Mouse (Mus musculus) kidney, embryonic 15.5 days (tissue): ENCODE results near the gene C8g. TPM values are rescaled to one million over a fixed set of nuclear protein-coding genes. Genes with fewer than 3 reads are reported as not detected.

Experiments used
- ATAC-seq: fragments of 200-750 bp; cut with Nextera tagmentation; replicated peaks from 2 replicates; pipeline ENCODE4 v1.8.0; 2017; ENCODE audit warnings: moderate TSS enrichment; ENCODE audit not compliant: low FRiP score
- H3K27ac ChIP-seq: fragments of 300-500 bp; sonication (generic); 2 replicates; pipeline ENCODE4 v1.5.1; 2015; ENCODE audit warnings: mild to moderate bottlenecking, inconsistent platforms
- H3K27me3 ChIP-seq: fragments of 300-500 bp; sonication (generic); 2 replicates; pipeline ENCODE4 v1.6.1; 2015; ENCODE audit warnings: inconsistent platforms
- H3K36me3 ChIP-seq: fragments of 300-500 bp; sonication (generic); 2 replicates; pipeline ENCODE4 v1.6.1; 2015; ENCODE audit warnings: inconsistent platforms
- H3K4me1 ChIP-seq: fragments of 300-500 bp; sonication (generic); 2 replicates; pipeline ENCODE4 v1.6.1; 2015; ENCODE audit warnings: inconsistent platforms
- H3K4me2 ChIP-seq: fragments of 300-500 bp; sonication (generic); 2 replicates; pipeline ENCODE4 v1.6.1; 2015; ENCODE audit warnings: moderate library complexity, mild to moderate bottlenecking, inconsistent platforms
- H3K4me3 ChIP-seq: fragments of 300-500 bp; sonication (generic); replicated peaks from 2 replicates; pipeline ENCODE4 v1.5.1; 2015; ENCODE audit warnings: mild to moderate bottlenecking, inconsistent platforms
- H3K9ac ChIP-seq: fragments of 300-500 bp; sonication (generic); 2 replicates; pipeline ENCODE4 v1.6.1; 2015; ENCODE audit warnings: mild to moderate bottlenecking, inconsistent platforms
- H3K9me3 ChIP-seq: fragments of 300-500 bp; sonication (generic); replicated peaks from 2 replicates; pipeline ENCODE4 v1.6.1; 2016; ENCODE audit warnings: inconsistent platforms
- WGBS: fragments of 180-500 bp; shearing (Covaris S2); methylation state at CpG from one replicate; pipeline ENCODE4 v1.1.7; 2015; ENCODE audit warnings: mixed read lengths; 5-methylcytosine and 5-hydroxymethylcytosine counted together
- polyA plus RNA-seq: library from polyadenylated mRNA; unstranded; fragments of >200 nt; fragmentation: Nextera tagmentation; extraction: Ambion mirVana; gene quantifications from 2 replicates; pipeline ENCODE4 v1.2.1, GENCODE M21; 2015

Gene C8g
- polyA plus RNA-seq, 1 experiment from 2014 or later, result 7.8 TPM

- no peak overlapping the region for H3K27ac ChIP-seq
- H3K36me3 ChIP-seq, result peaks cover 8% of the 10 kb centered on the region; the same call in 1 of the 2 replicates
- H3K9me3 ChIP-seq, result no peaks in the 10 kb centered on the region
- H3K9ac ChIP-seq, result no peak overlapping the region
- H3K4me2 ChIP-seq, result no peak overlapping the region
- ATAC-seq, result no peak; the same call in 1 of the 2 replicates
- no peaks in the 10 kb centered on the region for H3K27me3 ChIP-seq
- H3K4me3 ChIP-seq, result no peak overlapping the region
- WGBS, result 69% methylated on average over 5 of the region's 5 CpGs
- peaks cover 28% of the 10 kb centered on the region for H3K4me1 ChIP-seq
Measured at GRCm38 (mm10) chr2:25458911-25459310, 42.6 kb downstream of the C8g start.

- WGBS, result 88% methylated on average over 9 of the region's 9 CpGs
- H3K4me2 ChIP-seq, result no peak overlapping the region
- no peaks in the 10 kb centered on the region for H3K9me3 ChIP-seq
- no peak overlapping the region for H3K27ac ChIP-seq
- no peak overlapping the region for H3K9ac ChIP-seq
- H3K4me1 ChIP-seq, result peaks cover 28% of the 10 kb centered on the region
- H3K27me3 ChIP-seq, result no peaks in the 10 kb centered on the region
- peaks cover 8% of the 10 kb centered on the region; the same call in 1 of the 2 replicates for H3K36me3 ChIP-seq
- no peak for ATAC-seq
- no peak overlapping the region for H3K4me3 ChIP-seq
Measured at GRCm38 (mm10) chr2:25457022-25457896, 44.3 kb downstream of the C8g start.

GRCm38 (mm10) chr2:25456205-25456953 lies 45.1 kb downstream of the C8g start, which contains the start of gene Clic3:
Gene Clic3 (plus strand): TSS chr2:25456838.
- Histone ChIP-seq H3K4me3 (no peak within 1 kb of the TSS), H3K9ac (no peak within 1 kb of the TSS), H3K4me1 (peaks cover 26% of the 10 kb centered on the region), H3K4me2 (no peak within 1 kb of the TSS), H3K27ac (no peak within 1 kb of the TSS), H3K27me3 (no peaks in the 10 kb centered on the region), H3K36me3 (peaks cover 8% of the 10 kb centered on the region; the same call in 1 of the 2 replicates), H3K9me3 (no peaks in the 10 kb centered on the region)
- WGBS, result 59% methylated on average over 14 of the region's 14 CpGs
- ATAC-seq, result no peak

GRCm38 (mm10) chr2:25452951-25453350 lies 48.6 kb downstream of the C8g start:
- Histone ChIP-seq H3K36me3 (peaks cover 2% of the 10 kb centered on the region; the same call in 1 of the 2 replicates), H3K27ac (no peak overlapping the region), H3K9me3 (no peaks in the 10 kb centered on the region), H3K4me1 (peaks cover 5% of the 10 kb centered on the region; the same call in 1 of the 2 replicates), H3K4me3 (no peak overlapping the region), H3K4me2 (no peak overlapping the region), H3K27me3 (no peaks in the 10 kb centered on the region), H3K9ac (no peak overlapping the region)
- WGBS, result 53% methylated on average over 1 of the region's 1 CpGs
- no peak for ATAC-seq

GRCm38 (mm10) chr2:25450853-25451647 lies 50.5 kb downstream of the C8g start:
- Histone ChIP-seq H3K9ac (no peak overlapping the region), H3K4me3 (no peak overlapping the region), H3K36me3 (peaks cover 21% of the 10 kb centered on the region), H3K9me3 (no peaks in the 10 kb centered on the region), H3K4me2 (no peak overlapping the region), H3K4me1 (peaks cover 5% of the 10 kb centered on the region; the same call in 1 of the 2 replicates), H3K27me3 (no peaks in the 10 kb centered on the region), H3K27ac (no peak overlapping the region)
- no peak for ATAC-seq
- WGBS, result 76% methylated on average over 8 of the region's 8 CpGs

Other genes starting within 250 kb of the C8g start
- gene Tmem203, start 246.3 kb downstream of the C8g start, polyA plus RNA-seq, result 23.4 and 23.6 TPM in 2 replicates
- gene Tprn, start 239.1 kb downstream of the C8g start, polyA plus RNA-seq, result 9.2 and 11.3 TPM in 2 replicates
- gene Ssna1, start 229.3 kb downstream of the C8g start, polyA plus RNA-seq, result 204 and 207 TPM in 2 replicates
- gene Anapc2, start 229.2 kb downstream of the C8g start, polyA plus RNA-seq, result 123 and 129 TPM in 2 replicates
- gene Tmem210, start 213.6 kb downstream of the C8g start, polyA plus RNA-seq, result not detected in 2 replicates
- 0.46 TPM in 1 of 2 replicates, not detected in the other for gene Lrrc26, start 211.8 kb downstream of the C8g start, polyA plus RNA-seq
- 0.53 and 0.71 TPM in 2 replicates for gene Grin1, start 182.5 kb downstream of the C8g start, polyA plus RNA-seq
- 50.5 and 53.2 TPM in 2 replicates for gene Man1b1, start 169.4 kb downstream of the C8g start, polyA plus RNA-seq
- 23.4 TPM in 2 replicates for gene Dpp7, start 145.4 kb downstream of the C8g start, polyA plus RNA-seq
- 24.9 and 27.3 TPM in 2 replicates for gene Uap1l1, start 136.0 kb downstream of the C8g start, polyA plus RNA-seq
- gene Sapcd2, start 129.4 kb downstream of the C8g start, polyA plus RNA-seq, result 40.4 and 42.7 TPM in 2 replicates
- gene Entpd2, start 105.8 kb downstream of the C8g start, polyA plus RNA-seq, result 4.5 and 4.6 TPM in 2 replicates
- 41.3 and 52.5 TPM in 2 replicates for gene Npdc1, start 102.4 kb downstream of the C8g start, polyA plus RNA-seq
- 0.08 and 0.18 TPM in 2 replicates for gene Fut7, start 78.5 kb downstream of the C8g start, polyA plus RNA-seq
- gene Abca2, start 73.0 kb downstream of the C8g start, polyA plus RNA-seq, result 11.0 and 11.1 TPM in 2 replicates
- gene Clic3, start 44.9 kb downstream of the C8g start, polyA plus RNA-seq, result 3.6 and 3.9 TPM in 2 replicates
- gene Paxx, start 40.6 kb downstream of the C8g start, polyA plus RNA-seq, result 30.4 and 31.8 TPM in 2 replicates
- 1.6 and 2.2 TPM in 2 replicates for gene Ptgds, start 31.7 kb downstream of the C8g start, polyA plus RNA-seq
- gene Lcn12, start 7.8 kb downstream of the C8g start, polyA plus RNA-seq, result not detected in 2 replicates
- gene Fbxw5, start 969 bp downstream of the C8g start, polyA plus RNA-seq, result 85.1 and 96.1 TPM in 2 replicates
- gene Traf2, start 45.2 kb upstream of the C8g start, polyA plus RNA-seq, result 36.0 and 37.3 TPM in 2 replicates
- 373 and 392 TPM in 2 replicates for gene Edf1, start 56.1 kb upstream of the C8g start, polyA plus RNA-seq
- 8.4 and 10.1 TPM in 2 replicates for gene Mamdc4, start 73.1 kb upstream of the C8g start, polyA plus RNA-seq
- gene Phpt1, start 73.5 kb upstream of the C8g start, polyA plus RNA-seq, result 184 and 197 TPM in 2 replicates
- 0.15 and 0.21 TPM in 2 replicates for gene Ajm1, start 80.0 kb upstream of the C8g start, polyA plus RNA-seq
- 72.8 and 74.7 TPM in 2 replicates for gene Rabl6, start 106.8 kb upstream of the C8g start, polyA plus RNA-seq
- 0.12 and 0.27 TPM in 2 replicates for gene Ccdc183, start 116.0 kb upstream of the C8g start, polyA plus RNA-seq
- 31.6 and 32.4 TPM in 2 replicates for gene Tmem141, start 120.3 kb upstream of the C8g start, polyA plus RNA-seq
- 3.3 and 4.2 TPM in 2 replicates for gene Fcna, start 126.3 kb upstream of the C8g start, polyA plus RNA-seq
- not detected in 2 replicates for gene Lcn8, start 151.4 kb upstream of the C8g start, polyA plus RNA-seq
- not detected in 2 replicates for gene Lcn5, start 156.2 kb upstream of the C8g start, polyA plus RNA-seq
- gene Lcn6, start 175.1 kb upstream of the C8g start, polyA plus RNA-seq, result not detected in 2 replicates
- not detected in 2 replicates for gene Lcn10, start 181.0 kb upstream of the C8g start, polyA plus RNA-seq
- gene Obp2a, start 198.3 kb upstream of the C8g start, polyA plus RNA-seq, result 0.23 TPM in 1 of 2 replicates, not detected in the other
- gene Bmyc, start 205.0 kb upstream of the C8g start, polyA plus RNA-seq, result 91.2 and 95.1 TPM in 2 replicates
- not detected in 2 replicates for gene Obp2b, start 235.3 kb upstream of the C8g start, polyA plus RNA-seq